Mouse (Mus musculus) forebrain, embryonic 14.5 days (tissue): ENCODE measurements at regions not wholly inside any gene's neighbourhood (a gene's known extent, or its start where the extent isn't known, plus 50 kb on each side); places are given as distances from the start of the nearest gene placed in this dataset.
A peak's percentile ranks its signal among the peaks of the same experiment; 100 is the strongest.
"Not testable (repeated sequence)": the region's sequence is repeated elsewhere in the genome, so short reads cannot be mapped to it uniquely, and the experiment has no call there.

Source experiments
- ATAC-seq: fragments of 200-750 bp; cut with Nextera tagmentation; 2 replicates; pipeline ENCODE4 v1.8.0; 2017; ENCODE audit warnings: mild to moderate bottlenecking, moderate library complexity
- DNase-seq: peaks from one replicate; pipeline ENCODE4 v3.0.0-alpha.2; 2015; ENCODE audit warnings: low spot score
- H3K27ac ChIP-seq: fragments of 300-500 bp; sonication (generic); 2 replicates; pipeline ENCODE4 v1.5.1; 2014; ENCODE audit warnings: low read depth, mild to moderate bottlenecking, control low read depth, low read length, moderate library complexity
- H3K27me3 ChIP-seq: fragments of 300-500 bp; sonication (generic); replicated peaks from 2 replicates; pipeline ENCODE4 v1.6.1; 2014; ENCODE audit warnings: low read length, control low read depth, mixed read lengths; ENCODE audit not compliant: control insufficient read depth, insufficient read depth
- H3K36me3 ChIP-seq: fragments of 300-500 bp; sonication (generic); 2 replicates; pipeline ENCODE4 v1.6.1; 2014; ENCODE audit warnings: low read length, control low read depth; ENCODE audit not compliant: control insufficient read depth, insufficient read depth
- H3K4me1 ChIP-seq: fragments of 300-500 bp; sonication (generic); 2 replicates; pipeline ENCODE4 v1.6.1; 2014; ENCODE audit warnings: antibody characterized with exemption, low read length, control low read depth; ENCODE audit not compliant: control insufficient read depth, insufficient read depth
- H3K4me2 ChIP-seq: fragments of 300-500 bp; sonication (generic); 2 replicates; pipeline ENCODE4 v1.6.1; 2014; ENCODE audit warnings: mild to moderate bottlenecking, control low read depth, low read length
- H3K4me3 ChIP-seq: fragments of 300-500 bp; sonication (generic); 2 replicates; pipeline ENCODE4 v1.5.1; 2014; ENCODE audit warnings: low read depth, low read length, control low read depth
- H3K9ac ChIP-seq: fragments of 300-500 bp; sonication (generic); 2 replicates; pipeline ENCODE4 v1.6.1; 2014; ENCODE audit warnings: mild to moderate bottlenecking, low read length, control low read depth, moderate library complexity
- H3K9me3 ChIP-seq: fragments of 300-500 bp; sonication (generic); replicated peaks from 2 replicates; pipeline ENCODE4 v1.6.1; 2016; ENCODE audit warnings: low read length, control low read depth, mixed read lengths; ENCODE audit not compliant: control insufficient read depth
- WGBS: fragments of 180-500 bp; shearing (Covaris S2); extraction: QIAGEN DNeasy Blood & Tissue Kit; methylation state at CpG from one replicate; pipeline ENCODE4 v1.1.7; 2014; 5-methylcytosine and 5-hydroxymethylcytosine counted together

DNA sequence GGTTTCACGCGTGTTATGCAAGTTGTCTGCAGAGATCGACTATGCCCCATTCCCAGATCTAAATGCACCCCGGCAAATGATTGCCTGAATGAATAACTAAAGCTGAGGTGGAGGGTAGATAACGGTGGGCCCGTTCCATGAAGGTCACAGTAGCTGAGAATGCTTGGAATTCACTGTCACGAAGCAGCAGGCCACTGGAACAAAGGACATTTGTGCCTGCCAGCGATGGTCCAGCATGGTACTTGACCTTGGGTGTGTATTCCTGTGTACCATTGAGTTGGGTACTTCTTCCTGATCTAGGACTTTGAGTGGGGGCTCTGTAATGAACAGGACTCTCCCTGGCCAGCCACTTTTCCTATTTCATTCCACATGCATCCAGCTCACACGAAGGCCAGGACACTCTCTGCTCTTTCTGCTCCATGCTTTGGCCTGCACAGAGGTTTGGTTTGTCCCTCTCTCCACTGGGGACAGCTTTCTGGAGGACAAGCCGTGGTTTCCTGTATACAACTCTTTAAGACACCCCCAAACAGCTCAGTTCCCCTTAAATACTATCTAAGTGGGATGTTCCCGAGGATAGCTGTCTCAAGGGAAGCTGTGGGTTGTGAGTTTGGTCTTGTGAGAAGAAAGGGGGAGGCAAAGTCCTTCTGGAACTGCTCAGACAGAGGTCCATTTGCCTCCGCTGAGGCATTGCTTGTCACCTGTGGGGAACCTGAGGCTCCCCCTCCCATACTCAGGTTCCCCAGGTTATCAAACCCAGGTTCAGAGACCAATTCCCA lies 246.9 kb downstream of the Diras2 start:
- Histone ChIP-seq H3K4me3 (no peak overlapping the region), H3K4me2 (no peak overlapping the region), H3K36me3 (no peaks in the 10 kb centered on the region), H3K9ac (no peak overlapping the region), H3K4me1 (no peaks in the 10 kb centered on the region), H3K9me3 (no peaks in the 10 kb centered on the region), H3K27me3 (no peaks in the 10 kb centered on the region), H3K27ac (no peak overlapping the region)
- WGBS: 86% methylated on average over 12 of the region's 12 CpGs
- DNase-seq (no peak), ATAC-seq (no peak)

DNA sequence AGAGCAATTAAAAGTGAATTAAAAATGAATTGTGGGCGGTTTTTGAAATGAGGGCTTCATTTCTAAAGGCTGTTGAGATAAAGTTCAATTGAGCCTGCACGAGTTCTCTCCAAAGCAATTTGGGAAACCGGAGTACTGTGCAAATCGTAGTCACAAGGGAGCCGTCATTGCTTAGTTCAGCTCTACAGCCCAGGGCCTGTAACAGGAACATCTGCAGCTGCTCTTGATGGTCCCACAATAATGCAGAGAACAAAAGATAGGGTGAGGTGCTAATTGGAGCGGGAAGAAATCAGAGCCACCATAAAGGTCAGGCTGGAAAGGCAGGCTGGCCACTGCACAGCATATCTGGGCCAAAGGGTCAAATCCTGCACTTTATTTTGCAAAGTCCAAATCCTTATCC lies 242.7 kb downstream of the Diras2 start:
- no peak overlapping the region for H3K27ac ChIP-seq
- DNase-seq: no peak
- WGBS: 38% methylated on average over 6 of the region's 6 CpGs
- no peaks in the 10 kb centered on the region for H3K9me3 ChIP-seq
- no peaks in the 10 kb centered on the region for H3K4me1 ChIP-seq
- H3K27me3 ChIP-seq: no peaks in the 10 kb centered on the region
- no peak overlapping the region for H3K4me3 ChIP-seq
- no peak for ATAC-seq
- H3K9ac ChIP-seq: no peak overlapping the region
- no peaks in the 10 kb centered on the region for H3K36me3 ChIP-seq
- no peak overlapping the region for H3K4me2 ChIP-seq

DNA sequence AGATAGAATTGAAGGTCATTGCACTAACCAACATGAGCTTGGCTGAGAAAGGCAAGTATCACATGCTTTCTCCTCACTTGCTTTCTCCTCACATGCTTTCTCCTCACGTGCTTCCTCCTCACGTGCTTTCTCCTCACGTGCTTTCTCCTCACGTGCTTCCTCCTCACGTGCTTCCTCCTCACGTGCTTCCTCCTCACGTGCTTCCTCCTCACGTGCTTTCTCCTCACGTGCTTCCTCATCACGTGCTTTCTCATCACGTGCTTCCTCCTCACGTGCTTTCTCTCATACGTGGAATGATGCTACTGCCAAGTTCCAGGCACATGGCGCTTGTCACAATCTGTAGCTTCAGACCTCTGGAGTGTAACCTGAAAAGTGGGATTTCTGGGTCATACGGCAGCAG lies 235.2 kb downstream of the Diras2 start:
- 88% methylated on average over 15 of the region's 15 CpGs for WGBS
- no peak for ATAC-seq
- DNase-seq: no peak
- Histone ChIP-seq H3K27ac (no peak overlapping the region), H3K36me3 (no peaks in the 10 kb centered on the region), H3K9me3 (no peaks in the 10 kb centered on the region), H3K4me2 (no peak overlapping the region), H3K4me3 (no peak overlapping the region), H3K27me3 (no peaks in the 10 kb centered on the region), H3K9ac (no peak overlapping the region), H3K4me1 (peaks cover 2% of the 10 kb centered on the region; the same call in 1 of the 2 replicates)

DNA sequence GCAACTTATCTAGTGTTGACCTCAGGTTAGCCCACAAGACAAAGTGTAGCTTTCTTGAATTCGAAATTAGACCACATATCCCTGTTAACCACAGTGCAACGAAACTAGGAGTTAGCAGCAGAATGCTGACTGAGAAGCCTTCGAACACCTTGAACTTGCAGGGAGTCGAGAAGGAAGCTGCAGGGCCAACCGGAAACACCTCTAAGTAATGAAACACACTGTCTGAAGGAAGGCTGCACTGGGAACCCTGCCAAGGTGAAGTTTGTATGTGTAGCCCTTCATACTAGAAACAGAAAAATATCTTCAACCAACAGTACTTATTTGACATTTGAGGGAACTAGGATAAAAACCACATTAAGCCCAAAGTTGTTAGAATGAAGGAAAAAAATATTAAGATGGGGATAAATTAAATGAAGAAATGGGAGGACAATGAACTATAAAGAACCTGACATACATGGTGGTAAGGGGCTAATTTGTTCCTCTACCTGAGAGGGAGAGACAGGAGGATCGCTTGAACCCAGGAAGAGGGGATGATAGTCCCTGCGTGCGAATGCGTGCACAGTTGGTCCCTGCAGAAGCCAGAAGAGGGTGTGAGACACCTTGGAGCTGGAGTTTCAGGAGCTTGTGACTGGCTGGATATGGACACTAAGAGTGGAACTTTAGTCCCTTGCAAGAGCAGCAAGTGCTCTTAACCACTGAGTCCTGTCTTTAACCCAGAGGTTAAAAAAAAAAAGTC lies 234.4 kb downstream of the Diras2 start:
- H3K4me1 ChIP-seq: peaks cover 2% of the 10 kb centered on the region; the same call in 1 of the 2 replicates
- H3K9ac ChIP-seq: no peak overlapping the region
- H3K9me3 ChIP-seq: no peaks in the 10 kb centered on the region
- no peak overlapping the region for H3K4me2 ChIP-seq
- no peak overlapping the region for H3K4me3 ChIP-seq
- no peaks in the 10 kb centered on the region for H3K36me3 ChIP-seq
- no peak overlapping the region for H3K27ac ChIP-seq
- no peak for ATAC-seq
- no peaks in the 10 kb centered on the region for H3K27me3 ChIP-seq
- WGBS: 89% methylated on average over 9 of the region's 9 CpGs
- DNase-seq: no peak

DNA sequence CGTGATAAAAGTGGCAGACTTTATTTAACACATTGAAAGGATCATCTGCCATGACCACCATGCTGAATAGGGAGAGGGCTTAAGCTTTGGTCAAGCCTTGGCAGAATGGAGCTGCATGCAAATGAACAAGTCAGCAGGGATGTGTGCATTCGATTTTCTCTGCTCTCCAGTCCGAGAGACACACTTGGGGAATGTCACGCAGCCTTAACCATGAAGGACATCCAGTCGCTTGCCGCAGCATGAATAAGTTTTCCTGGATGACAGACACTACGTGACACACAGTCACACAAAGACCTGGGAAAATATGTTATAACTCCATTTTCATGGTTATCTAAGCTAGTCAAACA lies 233.8 kb downstream of the Diras2 start:
- Histone ChIP-seq H3K36me3 (no peaks in the 10 kb centered on the region), H3K27ac (no peak overlapping the region), H3K4me1 (peaks cover 2% of the 10 kb centered on the region; the same call in 1 of the 2 replicates), H3K9me3 (no peaks in the 10 kb centered on the region), H3K9ac (no peak overlapping the region), H3K27me3 (no peaks in the 10 kb centered on the region), H3K4me3 (no peak overlapping the region), H3K4me2 (no peak overlapping the region)
- WGBS: 78% methylated on average over 7 of the region's 7 CpGs
- DNase-seq (no peak), ATAC-seq (no peak)

DNA sequence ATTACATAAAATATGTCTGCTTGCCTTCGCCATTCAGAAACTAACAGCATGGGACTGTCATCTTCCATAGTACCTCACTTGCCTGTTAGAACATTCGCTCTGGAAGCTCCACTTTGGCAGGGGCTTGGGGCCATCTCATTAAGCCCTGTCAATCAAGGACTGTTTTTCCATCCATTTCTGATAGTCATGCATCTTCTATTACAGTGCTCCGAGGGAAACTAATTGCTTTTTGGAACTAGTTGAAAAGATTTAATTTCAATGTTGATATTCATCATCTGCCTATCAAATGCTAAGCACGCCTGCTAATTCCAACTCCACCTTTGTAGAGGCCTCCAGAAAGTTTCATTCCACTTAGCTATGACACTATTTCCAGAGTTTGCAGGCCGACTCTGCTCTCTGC lies 232.7 kb downstream of the Diras2 start:
- Histone ChIP-seq H3K27me3 (no peaks in the 10 kb centered on the region), H3K27ac (no peak overlapping the region), H3K9me3 (no peaks in the 10 kb centered on the region), H3K36me3 (no peaks in the 10 kb centered on the region), H3K4me3 (no peak overlapping the region), H3K4me1 (peaks cover 2% of the 10 kb centered on the region; the same call in 1 of the 2 replicates), H3K9ac (no peak overlapping the region), H3K4me2 (no peak overlapping the region)
- WGBS: 26% methylated on average over 5 of the region's 5 CpGs
- ATAC-seq (peak; percentile 70), DNase-seq (peak; percentile 81)

DNA sequence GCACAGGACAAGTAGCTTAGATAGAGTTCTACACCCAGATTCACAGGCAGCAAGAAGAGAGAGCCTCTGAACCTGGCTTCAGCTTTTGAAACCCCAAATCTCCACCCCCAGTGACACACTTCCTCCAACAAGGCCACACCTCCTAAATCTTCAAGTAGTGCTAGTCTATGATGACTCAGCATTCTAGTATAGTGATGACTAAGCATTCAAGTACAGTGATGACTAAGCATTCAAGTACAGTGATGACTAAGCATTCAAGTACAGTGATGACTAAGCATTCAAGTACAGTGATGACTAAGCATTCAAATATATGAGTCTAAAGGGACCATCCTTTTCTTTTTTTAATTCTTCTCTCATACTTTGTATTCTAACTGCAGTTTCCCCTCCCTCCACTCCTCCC lies 225.8 kb downstream of the Diras2 start:
- not testable (repeated sequence) for H3K27me3 ChIP-seq, ATAC-seq, H3K9me3 ChIP-seq, DNase-seq, H3K4me3 ChIP-seq, H3K36me3 ChIP-seq, H3K9ac ChIP-seq, H3K4me2 ChIP-seq, H3K27ac ChIP-seq, H3K4me1 ChIP-seq

DNA sequence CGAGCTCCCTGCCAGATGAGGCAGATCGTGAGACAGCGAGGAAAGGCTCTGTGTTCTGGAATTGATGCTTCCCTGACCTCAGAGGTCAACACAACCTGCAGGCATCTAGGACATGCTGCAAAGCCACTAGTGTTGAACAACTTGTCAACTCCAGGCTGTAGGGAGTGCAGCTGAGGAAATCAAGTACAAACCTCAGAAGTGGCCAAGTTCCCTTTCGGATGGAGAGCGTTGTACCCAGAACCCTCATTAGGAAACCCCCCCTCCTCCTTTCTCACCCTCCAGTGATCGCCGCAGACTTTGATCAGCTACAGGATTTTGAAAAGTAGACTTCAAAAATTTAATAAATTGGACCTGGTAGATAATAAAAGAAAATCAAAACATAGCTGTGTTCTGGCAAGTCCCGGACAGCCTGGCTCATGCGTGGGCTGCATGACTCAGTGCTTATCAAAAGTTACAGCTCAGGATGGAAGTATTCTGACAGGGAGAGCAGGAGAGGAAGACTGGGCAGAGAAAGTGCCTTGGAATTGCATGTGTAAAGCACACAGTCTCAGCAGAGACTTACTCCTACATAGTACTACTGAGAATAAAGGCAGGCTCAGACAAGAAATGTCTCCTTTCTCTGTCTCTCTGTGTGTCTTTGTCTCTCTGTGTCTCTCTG lies 224.2 kb downstream of the Diras2 start:
- H3K9me3 ChIP-seq: no peaks in the 10 kb centered on the region
- no peak for ATAC-seq
- no peak for DNase-seq
- no peak overlapping the region for H3K4me2 ChIP-seq
- H3K27me3 ChIP-seq: no peaks in the 10 kb centered on the region
- H3K4me3 ChIP-seq: no peak overlapping the region
- H3K4me1 ChIP-seq: no peaks in the 10 kb centered on the region
- H3K36me3 ChIP-seq: no peaks in the 10 kb centered on the region
- H3K9ac ChIP-seq: no peak overlapping the region
- WGBS: 86% methylated on average over 9 of the region's 9 CpGs
- no peak overlapping the region for H3K27ac ChIP-seq

DNA sequence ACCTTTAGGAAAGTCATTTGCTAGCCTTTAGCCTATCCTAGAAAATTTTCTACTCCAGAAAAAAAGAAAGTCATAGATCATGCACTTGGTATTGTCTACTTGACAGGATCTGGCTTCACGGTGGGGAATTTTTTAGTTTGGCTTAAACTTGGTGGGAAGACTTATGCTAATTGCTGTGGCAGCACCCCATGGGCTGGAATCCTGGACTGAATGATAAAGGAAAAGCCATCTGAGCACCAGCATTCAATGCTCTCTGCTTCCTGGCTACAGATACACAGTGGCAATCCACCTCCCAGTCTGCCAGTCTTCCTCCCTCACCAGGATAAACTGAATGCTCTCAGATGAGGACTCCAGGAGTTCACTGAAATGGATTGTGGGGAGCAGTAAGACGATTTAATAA lies 220.1 kb downstream of the Diras2 start:
- Histone ChIP-seq H3K9ac (no peak overlapping the region), H3K27me3 (no peaks in the 10 kb centered on the region), H3K4me2 (no peak overlapping the region), H3K27ac (no peak overlapping the region), H3K36me3 (no peaks in the 10 kb centered on the region), H3K4me1 (no peaks in the 10 kb centered on the region), H3K9me3 (no peaks in the 10 kb centered on the region), H3K4me3 (no peak overlapping the region)
- DNase-seq (no peak), ATAC-seq (no peak)
- WGBS: 36% methylated on average over 2 of the region's 2 CpGs
